Mouse (Mus musculus): ENCODE data around the gene Galnt7. TPM values are rescaled to one million over a fixed set of nuclear protein-coding genes. Genes with fewer than 3 reads are reported as not detected.

The Galnt7 gene
- total RNA-seq, 2 experiments from 2014 or later = 13.5 to 13.6 TPM

GRCm38 (mm10) chr8:57584416-57585127 is 68.3 kb downstream of the Galnt7 start:
- peak in 1 of 2 experiments; percentile 41 for DNase-seq

GRCm38 (mm10) chr8:57579845-57580244 is 73.0 kb downstream of the Galnt7 start:
- DNase-seq = no peak

- DNase-seq = no peak
These were observed 75.5 kb downstream of the Galnt7 start for GRCm38 (mm10) chr8:57577301-57577700.

- peak; percentile 76 to 79 for DNase-seq
These were observed 76.6 kb downstream of the Galnt7 start for GRCm38 (mm10) chr8:57576238-57576637.

- DNase-seq = no peak
These were observed 77.5 kb downstream of the Galnt7 start for GRCm38 (mm10) chr8:57575336-57575735.

- peak; percentile 82 to 89 for DNase-seq
These were observed 78.4 kb downstream of the Galnt7 start for GRCm38 (mm10) chr8:57574398-57574797.

DNA sequence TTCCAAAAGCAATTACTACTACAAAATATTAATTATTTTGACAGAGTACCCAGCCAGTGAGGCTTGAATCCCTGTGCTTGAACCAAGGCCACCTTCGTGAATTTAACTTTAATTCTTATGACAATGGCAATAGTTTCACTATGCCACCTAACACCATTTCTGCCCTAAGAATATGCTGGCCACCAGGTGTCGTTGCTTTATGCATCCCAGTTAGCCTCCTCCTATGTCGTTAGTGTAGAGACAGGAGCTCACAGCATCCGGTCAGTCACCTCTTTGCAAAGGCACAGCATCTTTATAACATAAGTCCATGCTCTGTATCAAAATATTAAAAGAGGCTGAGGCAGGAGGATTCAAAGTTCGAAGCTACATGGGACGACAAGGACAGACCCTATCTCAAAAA is 79.0 kb downstream of the Galnt7 start:
- DNase-seq = no peak

DNA sequence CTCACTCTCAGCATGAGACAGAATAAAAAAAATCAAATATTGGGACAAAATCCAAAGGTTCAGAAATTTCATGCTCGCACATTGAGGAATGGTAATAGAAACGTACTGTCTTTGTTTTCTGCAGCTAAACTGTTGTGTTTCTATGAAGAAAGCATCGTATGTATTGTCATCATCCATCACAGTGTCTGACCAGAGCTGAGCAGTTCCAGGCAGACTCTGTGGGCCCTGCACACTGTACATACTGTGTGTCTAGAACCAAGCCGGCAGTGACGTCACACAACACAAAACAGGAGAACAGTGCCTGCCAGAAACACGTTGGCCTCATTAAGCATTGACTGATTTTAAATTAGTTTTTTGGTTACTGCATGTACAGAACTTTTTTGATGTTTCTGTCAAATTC is 82.9 kb downstream of the Galnt7 start:
- DNase-seq = no peak

- DNase-seq = no peak
These were observed 83.4 kb downstream of the Galnt7 start for GRCm38 (mm10) chr8:57569400-57569795.

DNA sequence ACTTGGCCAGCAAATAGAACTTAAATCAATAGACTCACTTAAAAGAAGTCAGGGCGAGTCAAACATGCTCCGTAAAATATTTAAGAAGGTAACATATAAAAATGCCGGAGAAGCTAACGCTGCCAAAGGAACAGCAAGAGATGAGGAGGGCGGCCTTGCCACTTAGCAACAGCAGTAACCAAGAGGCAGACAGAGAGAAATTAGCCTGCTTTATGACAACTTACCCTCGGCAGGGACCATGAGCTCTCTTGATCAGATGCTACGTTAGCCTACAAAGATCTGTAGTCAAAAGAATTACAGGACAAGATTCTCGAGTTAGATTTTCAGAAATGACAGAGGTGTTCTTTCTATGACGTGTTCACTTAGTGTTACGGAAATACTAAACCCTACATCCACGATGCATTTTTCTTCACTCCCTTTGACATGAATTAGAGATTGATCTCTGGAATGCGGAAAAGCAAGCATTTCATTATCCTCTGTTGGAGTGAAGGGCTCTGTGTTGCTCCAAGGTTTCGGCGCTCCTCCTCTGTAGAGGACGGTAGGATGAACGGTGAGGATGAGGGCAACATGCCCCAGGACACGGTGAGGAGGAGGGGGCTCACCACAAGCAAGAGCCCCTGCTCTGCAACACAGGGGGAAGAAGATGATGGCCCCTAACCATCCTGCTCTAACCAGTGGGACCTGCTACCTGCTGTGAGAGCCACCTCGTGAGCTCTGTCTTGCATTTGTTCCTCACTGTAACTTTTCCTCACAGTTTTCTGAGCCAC is 84.0 kb downstream of the Galnt7 start:
- DNase-seq = no peak

- no peak for DNase-seq
These were observed 84.8 kb downstream of the Galnt7 start for GRCm38 (mm10) chr8:57567998-57568397.

GRCm38 (mm10) chr8:57565039-57565438 is 87.8 kb downstream of the Galnt7 start:
- DNase-seq = no peak

DNA sequence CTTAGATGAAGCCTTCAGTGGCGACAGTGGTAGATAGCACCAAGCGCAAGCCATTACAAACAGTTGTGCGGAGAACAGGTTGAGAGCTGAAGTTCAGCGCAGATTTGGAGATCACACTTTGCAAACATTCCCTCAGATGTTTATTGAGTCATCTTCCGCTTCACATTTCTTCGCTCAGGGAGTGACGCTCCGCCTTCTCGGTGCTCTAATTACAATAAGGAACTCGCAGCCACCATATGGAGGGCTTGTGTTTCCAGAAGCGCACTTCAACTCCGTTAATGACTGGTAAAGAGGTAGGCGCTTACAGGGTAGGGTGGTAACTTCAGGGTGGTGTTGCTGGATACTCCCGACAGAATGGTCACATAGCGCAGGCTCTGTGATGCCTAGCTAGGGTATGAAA is 89.1 kb downstream of the Galnt7 start:
- DNase-seq = no peak

- no peak for DNase-seq
These were observed 90.1 kb downstream of the Galnt7 start for GRCm38 (mm10) chr8:57562741-57563140.

DNA sequence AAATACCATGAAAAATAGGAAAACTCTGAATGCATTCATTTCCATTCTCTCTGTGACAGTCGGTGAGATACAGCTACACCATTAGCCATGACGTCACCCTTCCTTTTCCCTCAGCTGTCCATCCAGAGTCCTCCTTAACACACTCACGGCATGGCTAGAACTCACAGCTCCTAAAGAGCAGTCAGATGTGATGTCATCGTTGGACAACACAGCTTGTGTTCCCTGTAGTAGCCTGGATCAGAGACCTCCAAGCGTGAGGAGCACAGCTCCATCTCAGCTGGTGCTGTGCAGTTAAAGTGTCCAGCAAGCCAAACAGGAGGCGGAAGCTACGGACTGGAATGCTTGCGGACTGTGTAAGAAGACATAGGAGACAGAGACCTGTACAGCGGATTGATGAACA is 91.9 kb downstream of the Galnt7 start:
- no peak for DNase-seq

- DNase-seq = no peak
These were observed 100.5 kb downstream of the Galnt7 start for GRCm38 (mm10) chr8:57552102-57553032.

- DNase-seq = no peak
These were observed 105.3 kb downstream of the Galnt7 start for GRCm38 (mm10) chr8:57547581-57547980.

GRCm38 (mm10) chr8:57546834-57547233 is 106.0 kb downstream of the Galnt7 start:
- DNase-seq = no peak

DNA sequence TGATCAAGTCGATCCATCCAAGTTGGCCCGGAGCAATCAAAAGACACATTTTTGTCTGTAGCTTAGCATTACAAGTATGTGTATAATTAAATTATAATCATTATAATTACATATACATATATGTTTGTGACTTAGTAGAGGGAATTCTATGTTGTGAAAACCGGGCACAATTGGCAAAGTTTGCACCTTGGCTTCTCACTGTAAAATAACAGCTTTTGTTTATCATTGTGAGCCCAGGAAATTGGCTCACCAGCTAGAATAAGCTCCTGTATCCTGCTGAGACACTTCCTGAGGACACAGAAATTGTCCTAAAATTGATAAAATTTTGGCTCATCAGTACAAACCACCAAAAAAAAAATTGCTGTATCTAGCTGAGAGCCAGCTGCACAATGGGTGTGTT is 106.4 kb downstream of the Galnt7 start:
- no peak for DNase-seq

DNA sequence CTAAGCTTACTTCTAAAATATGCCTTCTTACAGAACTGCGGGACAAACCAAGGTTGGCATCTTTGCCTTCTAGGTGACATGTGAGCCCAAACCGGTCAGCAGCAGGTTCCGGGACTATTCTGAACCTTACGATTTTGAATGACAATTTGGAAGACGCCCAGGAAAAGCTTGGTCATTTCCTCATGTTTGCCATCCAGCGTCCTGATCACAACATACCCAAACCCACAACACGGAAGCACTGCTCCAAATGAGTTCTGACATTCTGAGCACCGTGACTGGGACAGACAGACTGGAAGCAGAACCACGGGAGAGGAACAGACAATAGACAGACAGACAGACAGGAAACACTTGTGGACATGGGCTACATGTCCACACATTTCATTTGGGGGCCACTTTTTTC is 111.4 kb downstream of the Galnt7 start:
- DNase-seq = no peak

GRCm38 (mm10) chr8:57540951-57541350 is 111.9 kb downstream of the Galnt7 start:
- DNase-seq = no peak

DNA sequence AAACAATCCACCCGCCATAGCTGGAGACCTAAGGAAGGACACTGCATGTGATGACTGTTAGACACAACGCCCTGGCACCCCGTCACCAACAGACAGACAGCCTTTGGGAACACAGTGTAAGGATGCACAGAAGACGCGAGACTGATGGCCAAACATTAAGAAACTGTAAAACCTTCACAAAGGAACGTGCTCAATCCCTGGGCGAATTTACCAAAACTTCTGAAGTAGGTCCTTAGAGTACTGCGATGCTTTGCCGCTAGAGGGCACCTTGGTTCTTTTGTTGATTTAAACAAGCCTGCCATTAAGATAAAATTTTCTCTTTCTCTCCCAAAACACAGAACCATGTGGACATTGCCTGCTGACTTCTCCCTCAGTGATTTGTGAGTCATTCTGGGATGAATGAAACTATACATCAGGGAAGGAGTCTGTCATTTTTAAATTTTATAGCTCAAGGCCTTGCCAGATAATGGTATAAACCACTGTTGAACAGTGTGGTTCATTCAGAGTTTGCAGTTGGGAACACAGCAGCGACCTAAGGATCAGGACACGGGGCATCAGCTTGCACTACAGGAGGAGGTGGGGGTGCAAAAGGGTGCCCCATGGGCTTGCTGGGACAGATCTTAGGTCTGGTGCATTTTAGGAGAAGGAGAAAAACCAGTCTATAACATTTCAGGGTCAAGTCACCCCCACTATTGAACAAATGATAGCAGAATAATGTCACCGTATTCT is 112.6 kb downstream of the Galnt7 start:
- peak; percentile 62 to 81 for DNase-seq

Data from adrenal gland, postnatal 36 days (tissue).